Mouse (Mus musculus) liver, embryonic 14 days (tissue): ENCODE measurements around the gene Itk. TPM values are rescaled to one million over a fixed set of nuclear protein-coding genes. Genes with fewer than 3 reads are reported as not detected.

ENCODE experiments used
- polyA plus RNA-seq: library from polyadenylated mRNA; depleted of rRNA; stranded (reverse); fragments of >200 nt; gene quantifications from 2 replicates; pipeline ENCODE4 v1.2.3, GENCODE M21; 2012; rRNA removed

Gene Itk
- 0.03 and 0.05 TPM in 2 replicates for polyA plus RNA-seq

DNA sequence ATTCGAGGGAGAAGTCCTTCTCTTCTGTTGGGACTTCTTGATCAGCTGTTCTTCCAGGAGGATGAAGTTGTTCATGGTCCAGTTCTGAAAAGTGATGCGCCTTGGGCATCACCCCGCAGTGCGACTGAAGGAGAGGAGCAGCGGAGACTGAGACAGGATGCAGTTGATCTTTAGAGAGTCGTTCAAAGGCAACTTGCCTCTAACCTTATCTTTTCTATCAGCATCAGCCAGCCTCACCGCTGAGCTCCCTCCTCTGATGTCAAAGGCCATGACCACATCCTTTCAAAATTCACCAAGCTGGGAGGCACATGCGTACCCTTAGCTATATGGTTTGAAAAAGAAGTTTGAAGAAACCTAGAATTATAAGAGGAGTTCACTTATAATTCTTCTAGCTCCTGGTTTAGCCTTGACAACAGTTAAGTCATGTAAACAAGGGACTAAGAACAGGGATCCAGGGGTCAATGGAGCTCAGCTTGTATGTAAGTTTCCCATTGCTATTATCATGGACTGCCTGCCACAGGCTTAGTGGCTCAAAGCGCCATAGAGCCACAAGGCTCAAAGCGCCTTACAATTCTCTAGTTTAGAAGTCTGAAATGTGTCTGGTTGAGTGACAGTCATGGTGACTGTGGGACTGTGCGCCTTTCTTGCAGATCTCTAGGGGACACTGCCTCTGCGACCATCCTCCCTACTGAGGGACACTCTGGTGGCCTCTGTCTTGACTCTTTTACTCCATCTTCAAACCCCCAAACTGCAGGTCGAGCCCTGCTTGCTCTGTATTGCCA lies at the start of gene Itk:
TSS of gene Itk (minus strand) at position 180 of the 782 bp plus-strand sequence.

DNA sequence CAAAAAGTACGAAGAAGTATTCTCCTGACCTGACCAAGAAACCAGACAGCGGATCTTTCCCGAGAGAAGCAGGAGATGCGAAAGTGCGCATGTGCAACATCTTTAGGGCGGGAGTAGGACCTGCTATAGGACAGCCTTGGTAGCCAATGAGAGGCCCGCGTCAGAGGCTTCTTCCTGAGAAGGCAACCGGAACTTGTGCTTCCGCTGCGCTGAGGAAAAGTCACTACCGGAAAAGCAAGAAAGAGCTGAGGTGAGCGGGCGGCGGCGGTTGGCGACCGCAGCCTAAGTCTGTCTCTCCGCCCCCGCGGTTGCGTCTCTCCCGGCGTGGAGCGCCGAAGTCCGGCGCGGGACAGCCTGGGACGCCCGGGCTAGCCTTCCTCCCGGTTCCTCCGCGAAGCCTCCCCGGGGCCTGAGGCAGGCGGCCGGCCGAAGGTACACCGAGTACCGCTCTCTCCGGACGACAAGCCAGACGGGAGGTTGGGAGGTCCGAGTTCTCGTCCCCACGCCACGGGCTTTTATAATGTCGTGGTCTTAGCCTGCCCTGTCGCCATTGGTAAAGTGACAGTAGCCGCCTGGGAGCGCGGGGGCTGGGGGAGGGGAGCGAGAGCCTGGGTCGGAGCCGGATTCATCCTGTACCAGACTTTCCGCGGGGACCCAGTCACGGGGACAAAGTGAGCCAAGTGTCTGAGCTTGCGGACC lies 47.6 kb upstream of the Itk start, which contains the start of gene Med7:
TSS of gene Med7 (plus strand) at position 166 of the 699 bp plus-strand sequence.

DNA sequence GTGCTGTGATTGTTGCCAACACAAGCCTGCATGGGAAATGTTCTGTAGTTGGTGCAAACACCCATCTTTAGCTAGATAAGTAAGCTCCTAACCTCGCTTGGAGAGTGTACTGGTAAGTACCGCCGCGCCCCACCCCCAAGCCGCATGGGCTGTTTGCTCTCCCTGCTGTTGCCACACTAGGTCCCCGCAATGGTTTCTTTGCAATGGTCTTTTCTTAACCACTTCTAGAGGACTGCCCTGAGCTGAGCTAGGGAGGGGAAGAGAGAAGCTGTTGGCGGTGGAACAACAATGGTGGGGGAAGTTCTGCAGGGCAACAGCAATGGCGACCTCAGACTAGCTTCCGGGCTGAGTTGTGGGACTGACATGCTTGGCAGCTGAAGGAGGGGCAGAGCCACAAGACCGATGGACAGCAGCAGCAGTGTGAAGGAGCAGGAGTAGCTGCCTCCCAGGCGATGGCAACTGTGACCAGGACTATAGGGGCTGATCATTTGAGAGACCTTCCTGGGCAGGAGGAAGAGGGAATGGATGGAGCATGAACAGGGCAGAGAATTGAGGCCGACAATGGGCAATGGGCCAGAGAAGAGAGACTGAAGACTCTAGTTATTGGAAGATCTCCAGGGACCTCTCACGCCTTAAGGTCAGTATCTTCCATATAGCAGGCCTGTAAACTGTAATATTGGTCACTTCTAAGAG lies 7.0 kb upstream of the Itk start, which contains the start of gene Fam71b:
TSS of gene Fam71b (plus strand) at position 393 of the 693 bp plus-strand sequence.

DNA sequence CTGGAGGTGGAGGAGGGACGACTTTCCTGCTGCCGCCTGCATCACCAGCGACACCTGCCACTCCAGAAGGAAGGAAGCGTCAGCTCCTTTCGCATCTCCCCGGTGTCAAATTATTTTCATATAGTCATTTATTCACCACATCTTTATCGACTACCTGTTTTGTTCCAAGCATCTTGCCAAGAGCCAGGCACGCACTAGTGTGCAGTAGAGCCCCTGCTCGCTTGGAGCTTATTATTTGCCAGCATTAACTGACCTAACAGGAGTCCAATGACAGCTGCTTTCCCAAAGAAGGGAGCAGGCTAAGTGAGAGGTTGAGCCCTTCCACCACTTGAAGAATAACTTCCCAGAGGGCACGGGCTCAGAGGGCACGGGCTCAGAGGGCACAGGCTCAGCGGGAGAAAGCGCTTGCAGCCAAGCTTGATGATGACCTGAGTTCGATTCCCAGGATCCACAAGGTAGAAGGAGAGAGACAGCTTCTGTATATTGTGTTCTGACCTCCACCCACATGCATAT lies 76.7 kb downstream of the Itk start, which contains the start of gene Cyfip2:
TSS of gene Cyfip2 (minus strand) at position 337 of the 513 bp plus-strand sequence.

Other genes with a start within 250 kb of the Itk start
- 0.06 and 0.07 TPM in 2 replicates for gene Nipal4, start 223.0 kb downstream of the Itk start, polyA plus RNA-seq
- not detected in 2 replicates for gene Fndc9, start 154.0 kb downstream of the Itk start, polyA plus RNA-seq
- gene Cyfip2, start 76.7 kb downstream of the Itk start, polyA plus RNA-seq, result 1.2 and 1.9 TPM in 2 replicates
- gene Fam71b, start 7.0 kb upstream of the Itk start, polyA plus RNA-seq, result 0.02 TPM in 2 replicates
- gene Med7, start 47.4 kb upstream of the Itk start, polyA plus RNA-seq, result 28.9 and 30.9 TPM in 2 replicates
- 0.16 and 0.17 TPM in 2 replicates for gene Havcr2, start 65.4 kb upstream of the Itk start, polyA plus RNA-seq
- not detected in 2 replicates for gene Gm12169, start 134.7 kb upstream of the Itk start, polyA plus RNA-seq
- gene BC053393, start 182.0 kb upstream of the Itk start, polyA plus RNA-seq, result not detected in 2 replicates
- gene Dppa1, start 239.7 kb upstream of the Itk start, polyA plus RNA-seq, result not detected in 2 replicates